Mouse (Mus musculus): ENCODE data around the gene Zfp810.

Zfp810 gene

DNA sequence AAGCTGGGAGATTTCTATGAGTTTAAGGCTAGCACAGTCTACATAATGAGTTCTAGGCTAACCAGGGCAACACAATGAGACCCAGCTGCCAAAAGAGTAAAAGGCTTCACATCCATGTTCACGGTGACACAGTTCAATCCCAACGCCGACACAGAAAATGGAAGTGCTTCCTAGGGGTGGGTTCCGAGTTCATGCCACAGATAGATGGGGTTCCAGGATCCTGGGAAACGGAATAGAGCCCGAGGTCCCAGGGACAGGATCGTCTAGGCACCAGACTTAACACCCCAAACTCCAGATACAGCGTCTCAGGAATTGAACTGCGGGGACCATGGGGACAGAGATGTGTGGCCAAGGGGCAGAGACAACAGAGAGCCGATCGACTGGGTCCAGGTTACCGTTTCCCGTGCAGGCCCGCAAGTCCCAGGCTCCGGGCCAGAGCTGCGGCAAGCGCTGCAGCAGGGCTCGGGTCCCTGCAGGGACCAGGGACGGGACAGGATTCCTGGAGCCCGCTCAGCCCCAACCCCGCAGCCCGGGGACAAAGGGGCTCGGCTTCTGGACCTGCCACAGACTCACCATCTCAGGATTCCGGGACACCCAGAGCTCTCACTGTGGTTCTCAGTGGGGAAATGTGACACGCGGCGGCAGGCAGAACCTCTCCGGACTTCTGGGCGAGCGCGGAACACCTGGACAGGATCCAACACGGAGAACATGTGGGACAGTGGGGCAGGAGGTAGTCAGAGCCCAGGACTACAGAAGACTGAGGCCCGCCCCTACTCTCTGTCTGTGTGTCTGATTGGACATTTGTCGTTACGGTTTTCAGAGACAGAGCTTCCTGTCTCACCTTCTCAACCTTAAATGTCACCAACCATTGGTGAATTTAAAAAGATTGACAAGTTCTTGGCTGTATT is 48.0 kb downstream of the Zfp810 start, which contains the start of gene Zfp599:
TSS of gene Zfp599 (minus strand) at position 712 of the 908 bp plus-strand sequence.
- peak; percentile 69 to 79 for DNase-seq

DNA sequence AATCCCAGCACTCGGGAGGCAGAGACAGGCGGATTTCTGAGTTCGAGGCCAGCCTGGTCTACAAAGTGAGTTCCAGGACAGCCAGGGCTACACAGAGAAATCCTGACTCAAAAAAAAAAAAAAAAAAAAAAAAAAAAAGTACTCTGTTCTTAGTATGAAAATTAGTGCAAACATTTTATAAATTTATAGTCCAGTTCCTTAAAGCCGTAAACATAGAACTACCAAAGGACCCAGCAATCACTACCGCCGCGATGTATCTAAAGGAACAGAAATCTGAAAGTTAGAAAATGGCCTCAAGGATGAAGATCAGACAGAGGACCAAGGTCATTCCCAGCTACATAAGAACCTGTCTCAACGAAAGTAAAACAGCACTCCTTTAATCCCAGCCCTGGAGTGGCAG is 48.7 kb downstream of the Zfp810 start:
- no peak for DNase-seq

DNA sequence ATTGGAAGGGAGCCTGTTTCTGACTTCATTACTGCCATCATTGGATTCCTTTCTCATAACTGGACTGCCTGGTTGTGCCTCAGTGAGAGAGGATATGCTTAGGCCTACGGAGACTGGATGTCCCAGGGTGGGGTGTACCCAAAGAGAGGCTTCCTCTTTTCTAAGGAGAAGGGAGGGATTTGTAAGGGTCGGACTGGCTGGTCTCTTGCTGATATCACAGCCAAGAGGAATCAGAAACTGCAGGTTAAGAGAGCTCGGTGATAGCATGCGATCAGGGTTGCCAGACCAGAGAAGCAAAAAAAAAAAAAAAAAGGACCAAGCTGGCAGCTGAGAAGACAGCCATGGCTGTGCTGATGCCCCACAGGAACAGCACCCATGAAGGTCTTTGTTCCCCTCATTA is 50.9 kb downstream of the Zfp810 start:
- DNase-seq = no peak

- DNase-seq = no peak
Measured at GRCm38 (mm10) chr9:22244242-22244641, 63.2 kb downstream of the Zfp810 start.

DNA sequence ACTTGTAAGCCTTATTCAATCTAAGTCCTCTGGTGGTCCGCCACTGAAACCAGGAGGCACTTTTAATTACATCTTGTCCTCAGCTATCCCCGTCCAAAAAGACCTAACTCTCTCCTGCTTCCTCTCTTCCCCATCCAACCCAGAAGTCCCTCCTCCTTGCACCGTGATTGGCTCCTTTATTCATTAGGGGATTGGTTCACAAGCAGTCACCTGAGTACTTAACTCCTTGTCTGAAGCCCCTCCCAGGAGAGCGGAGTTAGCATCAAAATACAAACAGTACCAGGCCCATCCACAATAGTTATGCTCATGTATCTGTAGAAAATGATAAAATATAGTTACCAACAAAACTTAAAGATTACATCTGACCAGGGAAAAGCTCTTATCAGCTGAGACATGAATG is 67.4 kb downstream of the Zfp810 start:
- DNase-seq = no peak

DNA sequence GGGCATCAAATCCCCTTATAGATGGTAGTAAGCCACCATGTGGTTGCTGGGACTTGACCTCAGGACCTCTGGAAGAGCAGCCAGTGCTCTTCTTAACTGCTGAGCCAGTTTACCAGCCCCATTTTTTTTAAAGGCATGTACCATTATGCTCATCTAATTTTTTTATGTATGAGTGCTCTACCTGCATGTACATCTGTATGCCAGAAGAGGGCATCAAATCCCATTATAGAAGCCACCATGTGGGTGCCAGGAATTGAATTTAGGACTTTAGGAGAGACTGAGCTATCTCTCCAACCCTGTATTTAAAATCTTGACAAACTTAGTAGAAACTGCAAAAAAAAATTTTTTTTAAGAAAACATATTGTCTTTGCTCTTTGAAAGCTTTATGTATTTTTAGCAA is 76.9 kb downstream of the Zfp810 start:
- no peak for DNase-seq

GRCm38 (mm10) chr9:22230061-22230460 is 77.4 kb downstream of the Zfp810 start:
- no peak for DNase-seq

- no peak for DNase-seq
Measured at GRCm38 (mm10) chr9:22229386-22230026, 77.9 kb downstream of the Zfp810 start.

DNA sequence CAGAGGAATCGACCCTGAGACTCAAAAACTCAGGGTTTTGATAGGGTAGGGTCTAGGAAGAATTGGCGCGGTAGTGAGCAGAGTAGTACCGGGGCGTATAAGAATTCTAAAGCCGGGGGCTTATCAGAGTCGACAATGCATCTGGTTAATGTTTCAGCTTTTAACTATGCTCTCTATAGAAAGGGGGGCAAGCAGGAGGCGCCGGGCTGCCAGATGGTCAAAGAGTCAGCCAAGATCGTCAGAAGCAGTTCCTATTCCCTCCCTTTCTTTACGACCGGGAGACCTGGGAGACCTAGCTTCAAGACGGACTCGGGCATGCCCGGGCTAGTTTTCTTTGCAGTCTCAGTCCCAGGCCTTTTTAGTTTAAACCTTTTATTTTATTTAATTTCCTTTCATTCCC is 80.6 kb downstream of the Zfp810 start:
- DNase-seq = peak; percentile 51 to 60
